Mouse (Mus musculus): ENCODE data around the gene Itga10.

Gene Itga10

DNA sequence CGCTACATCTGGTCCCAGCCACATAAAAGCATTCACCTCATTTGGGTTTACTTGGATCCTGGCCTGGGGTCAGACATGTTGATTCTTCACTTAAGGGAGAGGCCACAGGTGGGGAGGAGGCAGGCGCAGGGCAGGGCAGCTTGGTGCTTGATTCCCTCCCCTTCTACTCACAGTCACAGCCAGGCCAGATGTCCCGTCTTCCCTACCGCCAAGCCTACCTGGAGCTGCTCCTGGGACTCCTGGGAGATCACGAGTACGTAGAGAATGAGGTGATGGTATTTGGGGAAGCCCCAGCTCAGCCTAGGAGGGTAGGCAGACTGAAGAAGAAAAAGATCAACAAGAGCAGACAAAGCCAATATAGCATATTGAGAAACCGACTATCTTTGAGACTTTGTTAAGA lies 61.6 kb downstream of the Itga10 start:
- in situ Hi-C loops (cut with MboI; ENCODE audit: unreplicated experiment in 2 of 2), result loop anchor here (5.0 to 10.0 kb wide), 2 partner anchors 162 to 165 kb away; no protein-coding TSS in a partner anchor

GRCm38 (mm10) chr3:96707903-96708683 lies 62.7 kb downstream of the Itga10 start, which contains the start of gene Nudt17:
Nudt17 (minus strand) TSS chr3:96708562.
- in situ Hi-C loops (cut with MboI; ENCODE audit: unreplicated experiment in 2 of 2), result loop anchor here (5.0 to 10.0 kb wide), 2 partner anchors 163 to 166 kb away; no protein-coding TSS in a partner anchor

DNA sequence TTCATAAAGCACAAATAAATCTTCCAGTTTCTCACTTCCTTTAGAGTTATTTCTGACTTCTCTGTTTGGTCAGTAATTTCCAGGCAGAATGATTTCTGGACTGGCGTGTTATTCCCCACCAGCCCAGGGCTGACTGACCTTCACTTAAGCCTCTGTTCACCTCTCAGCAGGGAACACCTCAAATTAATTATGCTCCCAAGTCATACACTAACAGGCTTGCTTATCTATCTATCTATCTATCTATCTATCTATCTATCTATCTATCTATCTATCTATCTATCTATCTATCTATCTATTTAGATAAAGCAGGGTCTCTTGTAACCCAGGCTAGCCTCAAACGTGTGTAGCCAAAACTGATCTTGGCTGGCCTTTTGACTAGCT lies 63.3 kb downstream of the Itga10 start:
- in situ Hi-C loops (cut with MboI; ENCODE audit: unreplicated experiment in 2 of 2), result loop anchor here (5.0 to 10.0 kb wide), 2 partner anchors 164 to 166 kb away; no protein-coding TSS in a partner anchor

Data from v-Abl transformed pro-B cells (cell line).